Mouse (Mus musculus) layer of hippocampus, postnatal 14 days (tissue): ENCODE data around the gene Setx. TPM values are rescaled to one million over a fixed set of nuclear protein-coding genes. Genes with fewer than 3 reads are reported as not detected.
A peak's percentile ranks its signal among the peaks of the same experiment; 100 is the strongest.

Source experiments
- DNase-seq, 2 experiments: peaks; one replicate each; pipeline ENCODE4 v3.0.0; 2021 to 2022; ENCODE audit warnings: low spot score in 2 of 2, mixed read lengths in 1 of 2
- total RNA-seq, 2 experiments: library from RNA; stranded (reverse); gene quantifications; 2 replicates each; pipeline ENCODE4 v1.2.3; 2021

Setx gene
- total RNA-seq, 2 experiments from 2014 or later, result 43.8 to 52.8 TPM

DNA sequence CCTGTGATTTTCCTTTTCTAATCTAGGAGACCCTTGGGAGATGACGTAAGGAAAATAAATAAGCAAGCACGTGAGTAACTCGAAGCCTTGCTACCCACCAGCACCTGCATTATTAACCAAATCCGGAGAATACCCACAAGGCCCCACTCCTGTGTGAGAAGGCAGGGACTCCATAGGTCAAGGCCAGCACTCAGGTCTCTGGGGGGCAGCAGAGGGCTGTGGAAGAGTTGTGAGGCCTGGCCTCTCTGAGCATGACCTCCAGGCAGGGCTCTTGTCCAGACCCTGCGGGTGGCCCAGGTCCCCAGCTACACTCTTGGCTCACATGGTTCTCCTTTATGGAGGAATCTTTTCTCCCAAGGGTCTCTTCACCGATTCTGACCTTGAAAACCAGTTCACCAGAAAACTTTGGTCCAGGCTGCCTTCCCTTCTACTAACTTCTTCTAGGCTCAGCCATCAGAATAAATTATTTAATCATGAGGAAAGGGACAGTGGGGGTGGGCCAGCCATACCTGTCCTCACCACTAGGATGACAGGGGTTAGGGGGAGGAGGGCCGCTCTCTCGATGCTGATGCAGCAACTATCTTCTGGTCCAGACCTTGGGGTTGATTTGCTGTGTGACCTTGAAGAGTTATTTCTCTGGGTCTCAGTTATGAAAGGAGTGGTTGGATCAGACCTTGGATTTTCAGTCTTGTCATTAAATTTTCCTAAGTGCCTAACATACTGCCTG is 92.5 kb downstream of the Setx start:
- no peak for DNase-seq

DNA sequence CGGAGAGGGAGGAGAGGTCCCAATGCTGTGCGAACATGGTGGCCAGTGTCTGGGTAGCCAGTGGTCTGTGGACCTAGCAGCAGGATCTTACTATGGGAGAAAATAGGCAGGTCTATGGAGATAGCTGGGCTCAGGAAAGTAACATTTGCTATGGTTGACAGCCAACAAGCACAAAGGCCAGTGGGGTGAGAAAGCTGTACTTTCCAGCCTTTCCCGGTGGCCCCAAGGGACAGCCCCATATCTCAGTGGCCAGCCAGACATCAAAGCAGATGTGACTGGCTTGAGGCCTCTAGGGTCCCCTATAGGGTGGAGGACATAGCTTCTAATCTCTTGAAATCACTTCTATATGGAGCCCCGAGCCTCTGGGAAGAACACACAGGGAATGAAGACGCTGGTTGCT is 93.1 kb downstream of the Setx start:
- DNase-seq, result no peak

DNA sequence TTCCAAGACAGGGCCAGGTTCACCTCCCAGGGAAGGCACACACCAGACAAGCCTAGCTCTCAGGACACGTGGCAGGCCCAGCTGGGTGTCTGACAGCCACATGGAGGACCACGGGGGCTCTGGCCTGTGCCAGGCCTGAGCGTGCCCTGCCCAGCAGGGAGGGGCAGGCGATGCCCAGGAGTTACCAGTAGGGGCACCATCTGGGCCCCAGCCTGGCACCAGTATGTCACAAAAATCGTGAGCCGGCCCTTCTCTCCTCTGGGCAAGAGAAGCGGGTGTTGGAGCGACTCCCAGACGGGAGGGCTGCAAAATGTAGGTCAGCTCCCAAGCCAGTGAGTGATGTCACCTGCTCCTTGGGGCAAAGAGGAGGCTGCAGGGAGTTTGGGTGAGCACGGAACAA is 93.9 kb downstream of the Setx start:
- DNase-seq, result peak; percentile 72 to 81

DNA sequence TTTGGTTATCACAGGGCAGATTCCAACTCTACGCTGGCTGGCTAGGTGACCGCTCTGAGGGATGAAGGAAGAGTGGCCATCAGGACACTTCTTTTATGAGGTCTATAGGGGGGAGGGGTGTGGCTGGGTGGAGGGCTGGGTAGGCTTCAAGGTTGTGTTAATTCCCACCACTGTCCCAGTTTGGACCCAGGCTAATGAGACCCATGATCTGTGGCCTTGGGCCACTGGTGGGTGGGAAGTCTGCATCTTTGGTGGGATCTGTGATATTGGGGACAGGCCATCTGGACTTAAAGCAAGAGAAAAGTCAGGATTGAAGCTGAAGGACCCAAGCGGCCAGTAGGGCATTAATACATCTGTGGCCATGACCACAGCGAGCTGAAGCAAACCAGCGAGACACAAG is 94.8 kb downstream of the Setx start:
- DNase-seq, result no peak

DNA sequence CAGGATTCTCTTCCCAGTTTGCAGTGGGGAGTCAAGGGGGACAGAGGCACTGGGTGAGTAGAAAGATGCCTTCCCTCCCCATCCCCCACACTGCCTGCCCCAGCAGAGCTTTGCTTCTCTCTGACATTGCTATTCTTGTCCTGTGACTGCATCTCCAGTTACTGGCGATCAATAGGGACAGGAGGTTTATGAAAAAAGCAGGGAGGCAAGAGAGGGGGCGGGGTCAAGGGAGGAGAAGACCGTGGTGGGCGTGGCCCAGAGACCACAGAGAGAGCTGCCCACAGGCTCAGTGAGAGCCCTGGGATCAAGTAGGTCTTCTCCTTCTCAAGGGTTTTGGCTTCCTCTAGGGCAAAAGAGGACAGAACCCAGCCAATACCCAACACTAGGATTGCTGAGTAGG is 98.3 kb downstream of the Setx start:
- no peak for DNase-seq

DNA sequence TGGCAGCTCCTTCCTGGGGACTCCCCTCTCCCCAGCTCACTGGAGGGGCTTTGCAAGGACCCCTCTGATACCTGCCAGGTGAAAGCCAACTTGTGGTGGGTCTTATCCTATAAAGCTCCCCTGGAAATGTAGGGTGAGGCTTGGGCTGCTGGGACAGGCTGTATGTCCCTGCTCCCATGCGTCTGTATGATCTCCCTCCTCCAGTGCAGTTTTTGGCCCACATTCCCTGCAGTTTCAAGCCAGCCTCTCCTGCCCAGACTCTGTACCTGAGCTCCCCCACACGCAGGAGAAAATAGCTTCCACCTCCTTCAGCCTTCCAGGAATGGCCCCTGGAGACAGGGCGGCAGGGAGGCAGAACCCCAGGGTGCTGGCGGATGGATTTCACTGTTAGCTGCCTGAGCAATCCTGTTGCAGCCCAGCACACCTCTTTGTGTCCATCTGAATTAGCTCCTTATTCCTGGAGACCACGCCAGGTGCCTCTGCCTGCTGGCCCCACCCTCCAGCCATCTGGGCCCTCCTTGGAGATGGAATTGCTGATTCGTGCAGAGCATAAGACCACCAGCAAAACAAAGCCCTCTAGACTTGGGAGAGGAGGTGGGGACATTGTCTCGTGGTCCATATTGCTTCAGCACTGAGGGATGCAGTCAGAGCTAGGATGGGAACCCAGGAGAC is 99.7 kb downstream of the Setx start:
- DNase-seq, result no peak

DNA sequence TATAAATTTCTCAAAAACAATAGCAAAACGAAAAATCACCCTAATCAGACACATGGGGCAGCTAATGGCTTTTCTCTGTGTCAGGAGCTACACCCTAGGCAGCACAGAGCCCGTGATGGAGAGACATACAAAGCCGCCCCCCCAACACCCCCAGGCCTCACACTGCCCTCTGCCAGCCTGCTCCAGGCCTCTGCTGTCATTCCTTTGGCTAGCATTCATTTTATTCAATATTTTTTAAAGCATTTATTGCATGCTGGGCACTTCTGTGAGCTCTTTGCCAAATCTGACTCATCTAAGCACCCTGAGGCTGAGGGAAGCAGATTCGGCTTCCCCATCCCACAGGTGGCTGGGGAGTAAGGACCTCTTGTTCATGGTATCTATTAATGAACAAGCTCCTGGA is 102.7 kb downstream of the Setx start:
- DNase-seq, result no peak

DNA sequence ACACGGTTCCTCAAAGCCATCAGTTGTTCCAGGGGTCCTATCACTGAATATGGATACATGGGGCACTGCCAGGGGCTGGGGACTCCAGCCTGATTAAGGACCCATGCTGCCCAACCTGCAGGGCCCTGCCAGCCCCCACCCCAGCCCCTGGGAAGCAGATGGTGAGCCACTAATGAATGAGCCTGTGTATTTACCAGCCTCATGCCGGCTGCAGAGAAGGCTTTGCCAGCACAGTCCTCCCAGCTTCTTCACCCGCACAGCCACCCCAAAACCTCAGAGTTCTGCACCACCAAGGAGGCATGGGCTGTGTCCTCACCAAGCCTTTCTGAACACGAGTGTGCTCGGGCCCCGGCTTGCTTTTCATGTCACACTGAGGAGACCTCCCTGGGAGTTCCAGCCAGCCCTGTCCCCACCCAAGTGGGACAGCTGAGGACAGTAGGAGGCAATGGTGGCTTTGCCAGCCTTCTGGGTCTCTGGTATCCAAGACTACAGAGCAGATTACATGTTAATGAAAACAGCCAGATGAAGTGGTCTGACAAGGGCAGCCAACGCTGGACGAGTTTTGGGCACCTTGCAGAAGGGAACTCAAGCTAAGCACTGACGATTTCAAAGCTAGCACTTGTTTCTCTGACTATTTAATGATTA is 106.3 kb downstream of the Setx start:
- DNase-seq, result peak in 1 of 2 experiments; percentile 65

Other genes with a start within 250 kb of the Setx start
- gene Barhl1, start 207.5 kb upstream of the Setx start, total RNA-seq, result under 1 TPM; 0.14 to 0.28 TPM
- 1 to 10 TPM in 1 of 2 experiments, under 1 TPM in 1; 0.69 to 1.2 TPM for gene Cfap77, start 69.1 kb upstream of the Setx start, total RNA-seq
- 10 to 100 TPM; 11.2 to 12.5 TPM for gene Ttf1, start 63.9 kb upstream of the Setx start, total RNA-seq
- 100 to 1,000 TPM; 106 to 115 TPM for gene Ntng2, start 128.8 kb downstream of the Setx start, total RNA-seq
- 10 to 100 TPM; 41.5 to 42.0 TPM for gene Med27, start 222.6 kb downstream of the Setx start, total RNA-seq